Mouse (Mus musculus) megakaryocyte-erythroid progenitor cell, adult 5-6 weeks (primary cell): Measurements from ENCODE around the gene Cd59a. TPM values are rescaled to one million over a fixed set of nuclear protein-coding genes. Genes with fewer than 3 reads are reported as not detected.
"Not testable (repeated sequence)": the region's sequence is repeated elsewhere in the genome, so short reads cannot be mapped to it uniquely, and the experiment has no call there.

Experiments used
- ATAC-seq: replicated peaks from 2 replicates; pipeline ENCODE4 v1.8.0; 2016; ENCODE audit warnings: mild to moderate bottlenecking, inconsistent platforms; ENCODE audit not compliant: severe bottlenecking, poor library complexity, low FRiP score, low TSS enrichment
- total RNA-seq, 2 experiments: library from RNA; stranded (forward) in 1 of 2; stranded (reverse) in 1 of 2; fragments of 200-1000, 215-1000 nt in 1 of 2; fragments of >200 nt in 1 of 2; fragmentation: Nextera tagmentation in 1 of 2; gene quantifications; 2 replicates each; pipeline ENCODE4 v1.2.3; 2014 to 2017

Gene Cd59a
- total RNA-seq, 2 experiments from 2014 or later: 21.7 to 24.2 TPM

- ATAC-seq: 0 out of 2 replicates have a peak, but pooled peaks have one; percentile 5
Observed at GRCm38 (mm10) chr2:104099946-104100345, 4.3 kb downstream of the Cd59a start.

- no peak for ATAC-seq
Observed at GRCm38 (mm10) chr2:104104800-104105199, 9.2 kb downstream of the Cd59a start.

GRCm38 (mm10) chr2:104109021-104109420 lies 13.4 kb downstream of the Cd59a start:
- ATAC-seq: not testable (repeated sequence)

GRCm38 (mm10) chr2:104109528-104109927 lies 13.9 kb downstream of the Cd59a start:
- no peak for ATAC-seq

- ATAC-seq: no peak
Observed at GRCm38 (mm10) chr2:104110031-104110430, 14.4 kb downstream of the Cd59a start.

- not testable (repeated sequence) for ATAC-seq
Observed at GRCm38 (mm10) chr2:104111170-104111797, 15.7 kb downstream of the Cd59a start.

- ATAC-seq: not testable (repeated sequence)
Observed at GRCm38 (mm10) chr2:104113563-104113962, 18.0 kb downstream of the Cd59a start.

- no peak for ATAC-seq
Observed at GRCm38 (mm10) chr2:104114898-104115297, 19.3 kb downstream of the Cd59a start.

GRCm38 (mm10) chr2:104117173-104117572 lies 21.6 kb downstream of the Cd59a start:
- ATAC-seq: peak; percentile 87

- no peak for ATAC-seq
Observed at GRCm38 (mm10) chr2:104119097-104119496, 23.5 kb downstream of the Cd59a start.

- ATAC-seq: no peak
Observed at GRCm38 (mm10) chr2:104120312-104120711, 24.7 kb downstream of the Cd59a start.

GRCm38 (mm10) chr2:104121681-104122504 lies 26.3 kb downstream of the Cd59a start:
- peak; percentile 58 for ATAC-seq

GRCm38 (mm10) chr2:104122505-104123378 lies 27.1 kb downstream of the Cd59a start, which contains the start of gene A930018P22Rik:
Gene A930018P22Rik (plus strand): TSS chr2:104122769.
- ATAC-seq: peak; percentile 87

GRCm38 (mm10) chr2:104123540-104123939 lies 27.9 kb downstream of the Cd59a start:
- ATAC-seq: 0 out of 2 replicates have a peak, but pooled peaks have one; percentile 4

- ATAC-seq: no peak
Observed at GRCm38 (mm10) chr2:104124071-104124470, 28.5 kb downstream of the Cd59a start.

- no peak for ATAC-seq
Observed at GRCm38 (mm10) chr2:104128803-104129531, 33.4 kb downstream of the Cd59a start.

- peak; percentile 95 for ATAC-seq
Observed at GRCm38 (mm10) chr2:104130165-104130564, 34.6 kb downstream of the Cd59a start.

- ATAC-seq: no peak
Observed at GRCm38 (mm10) chr2:104130969-104131368, 35.4 kb downstream of the Cd59a start.

GRCm38 (mm10) chr2:104132266-104132859 lies 36.8 kb downstream of the Cd59a start:
- ATAC-seq: no peak
